Mouse (Mus musculus): ENCODE results near the gene Kiss1. TPM values are rescaled to one million over a fixed set of nuclear protein-coding genes. Genes with fewer than 3 reads are reported as not detected.

The Kiss1 gene
- polyA plus RNA-seq, 1 experiment, result 0.56 TPM

DNA sequence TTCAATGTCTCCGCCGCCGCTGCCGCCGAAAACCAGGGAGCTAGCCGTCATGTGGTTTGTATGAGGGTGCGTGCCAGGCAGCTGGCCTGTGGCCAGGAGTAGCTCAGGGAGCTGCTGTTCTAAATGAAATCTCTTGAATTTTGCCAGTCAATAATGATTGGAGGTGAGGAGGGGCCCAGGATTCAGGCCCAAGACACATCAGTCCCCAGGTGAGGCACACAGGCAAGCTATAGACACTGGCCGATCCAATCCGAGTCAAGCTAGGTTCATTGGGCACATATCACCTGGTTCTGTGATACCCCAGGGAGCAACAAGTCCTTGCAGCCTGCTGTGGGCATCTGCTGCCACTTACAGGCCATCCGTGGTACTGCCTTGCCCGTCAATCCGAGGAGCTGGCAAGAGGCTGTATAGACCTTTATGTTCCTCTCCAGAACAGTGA, 31.7 kb downstream of the Kiss1 start:
- no peaks in the 10 kb centered on the region for H3K4me1 ChIP-seq (ENCODE audit: control insufficient read depth, insufficient read depth, low read length)
- TF ChIP-seq POLR2A (IDR thresholded peaks at IDR 0.05; ENCODE audit: borderline replicate concordance, extremely low read depth, low read depth, low read length) (no peak), CTCF (IDR thresholded peaks at IDR 0.05; ENCODE audit: insufficient read depth, low read length) (peak; percentile 99)
- WGBS, result 37% methylated on average over 12 of the region's 12 CpGs
- DNase-seq, result peak; percentile 81
- no peak overlapping the region for H3K4me3 ChIP-seq (replicated peaks; ENCODE audit: extremely low read depth, low read depth, low read length)

GRCm38 (mm10) chr1:133355469-133355868, 33.8 kb downstream of the Kiss1 start:
- Histone ChIP-seq H3K4me1 (ENCODE audit: control insufficient read depth, insufficient read depth, low read length) (no peaks in the 10 kb centered on the region), H3K4me3 (replicated peaks; ENCODE audit: extremely low read depth, low read depth, low read length) (no peak overlapping the region)
- TF ChIP-seq CTCF (IDR thresholded peaks at IDR 0.05; ENCODE audit: insufficient read depth, low read length), result no peak
- no peak for TF ChIP-seq POLR2A (IDR thresholded peaks at IDR 0.05; ENCODE audit: borderline replicate concordance, extremely low read depth, low read depth, low read length)
- no peak for DNase-seq
- WGBS, result 49% methylated on average over 5 of the region's 5 CpGs

GRCm38 (mm10) chr1:133355912-133356311, 34.2 kb downstream of the Kiss1 start:
- no peak for TF ChIP-seq POLR2A (IDR thresholded peaks at IDR 0.05; ENCODE audit: borderline replicate concordance, extremely low read depth, low read depth, low read length)
- TF ChIP-seq CTCF (IDR thresholded peaks at IDR 0.05; ENCODE audit: insufficient read depth, low read length), result no peak
- DNase-seq, result no peak
- 56% methylated on average over 15 of the region's 15 CpGs for WGBS
- Histone ChIP-seq H3K4me3 (replicated peaks; ENCODE audit: extremely low read depth, low read depth, low read length) (no peak overlapping the region), H3K4me1 (ENCODE audit: control insufficient read depth, insufficient read depth, low read length) (no peaks in the 10 kb centered on the region)

GRCm38 (mm10) chr1:133356330-133356729, 34.7 kb downstream of the Kiss1 start:
- 58% methylated on average over 8 of the region's 8 CpGs for WGBS
- Histone ChIP-seq H3K4me1 (ENCODE audit: control insufficient read depth, insufficient read depth, low read length) (no peaks in the 10 kb centered on the region), H3K4me3 (replicated peaks; ENCODE audit: extremely low read depth, low read depth, low read length) (no peak overlapping the region)
- DNase-seq, result no peak
- TF ChIP-seq CTCF (IDR thresholded peaks at IDR 0.05; ENCODE audit: insufficient read depth, low read length) (no peak), POLR2A (IDR thresholded peaks at IDR 0.05; ENCODE audit: borderline replicate concordance, extremely low read depth, low read depth, low read length) (no peak)

GRCm38 (mm10) chr1:133361006-133361405, 39.3 kb downstream of the Kiss1 start:
- no peak for DNase-seq
- 87% methylated on average over 6 of the region's 6 CpGs for WGBS
- Histone ChIP-seq H3K4me3 (replicated peaks; ENCODE audit: extremely low read depth, low read depth, low read length) (no peak overlapping the region), H3K4me1 (ENCODE audit: control insufficient read depth, insufficient read depth, low read length) (no peaks in the 10 kb centered on the region)
- TF ChIP-seq CTCF (IDR thresholded peaks at IDR 0.05; ENCODE audit: insufficient read depth, low read length), result no peak
- TF ChIP-seq POLR2A (IDR thresholded peaks at IDR 0.05; ENCODE audit: borderline replicate concordance, extremely low read depth, low read depth, low read length), result no peak

DNA sequence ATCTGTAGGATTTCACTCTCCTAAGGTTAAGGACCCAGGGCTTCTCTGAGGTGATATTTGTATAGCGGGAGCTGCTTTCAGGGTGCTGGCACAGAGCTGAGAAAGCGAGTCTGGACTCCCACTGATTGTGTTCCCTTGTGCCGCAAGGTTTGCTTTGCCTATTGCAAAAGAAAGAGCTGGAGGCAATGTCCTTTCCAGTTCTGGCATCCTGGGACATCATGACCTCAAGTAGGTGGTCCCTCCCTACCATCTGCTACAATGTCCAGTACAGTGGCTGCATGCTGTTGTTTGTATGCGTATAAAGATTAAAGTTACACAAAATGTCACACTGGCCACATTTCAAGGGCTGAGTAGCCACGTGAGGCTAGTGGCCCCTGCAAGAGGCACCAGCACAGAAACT, 40.4 kb downstream of the Kiss1 start:
- Histone ChIP-seq H3K4me1 (ENCODE audit: control insufficient read depth, insufficient read depth, low read length) (no peaks in the 10 kb centered on the region), H3K4me3 (replicated peaks; ENCODE audit: extremely low read depth, low read depth, low read length) (no peak overlapping the region)
- no peak for DNase-seq
- TF ChIP-seq CTCF (IDR thresholded peaks at IDR 0.05; ENCODE audit: insufficient read depth, low read length) (no peak), POLR2A (IDR thresholded peaks at IDR 0.05; ENCODE audit: borderline replicate concordance, extremely low read depth, low read depth, low read length) (no peak)
- WGBS, result 89% methylated on average over 5 of the region's 5 CpGs

DNA sequence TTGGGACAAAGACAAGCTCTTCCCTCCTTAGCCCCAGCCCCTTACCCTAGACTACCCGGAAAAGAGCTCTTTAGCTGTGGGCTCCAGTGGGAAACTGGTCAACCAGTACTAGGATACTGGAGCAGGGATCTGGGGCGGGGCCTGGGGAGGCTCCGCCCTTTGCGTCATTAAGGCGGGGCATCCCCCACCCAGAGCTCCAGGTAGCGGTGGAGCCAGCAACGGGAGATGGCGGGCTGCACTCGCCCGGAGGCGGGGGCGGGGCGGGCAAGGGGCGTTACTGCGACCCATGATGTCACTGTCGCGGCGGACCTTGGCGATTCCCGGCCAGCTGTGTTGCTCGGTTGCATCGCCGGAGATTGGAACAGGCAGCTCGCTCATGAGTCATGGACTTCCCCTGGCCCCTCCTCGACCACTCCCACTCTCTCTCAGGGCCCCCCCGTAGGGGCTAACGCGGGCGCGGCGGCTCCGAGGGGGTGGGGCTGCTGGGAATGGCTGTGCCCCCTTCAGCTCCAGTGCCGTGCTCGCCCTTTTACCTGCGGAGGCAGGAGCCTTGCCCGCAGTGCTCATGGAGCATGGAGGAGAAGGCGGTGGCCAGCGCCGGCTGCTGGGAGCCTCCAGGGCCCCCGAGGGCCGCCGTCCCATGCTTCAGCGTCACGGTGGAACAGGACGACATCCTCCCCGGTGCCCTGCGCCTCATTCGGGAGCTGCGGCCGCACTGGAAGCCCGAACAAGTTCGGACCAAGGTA, 41.8 kb downstream of the Kiss1 start, which contains the start of gene Etnk2:
Etnk2 (plus strand) TSS at position 297 of the 746 bp plus-strand sequence.
- under 1% methylated on average over 52 of the region's 52 CpGs for WGBS
- H3K4me3 ChIP-seq (replicated peaks; ENCODE audit: extremely low read depth, low read depth, low read length), result peak within 1 kb of the TSS; percentile 45
- H3K4me1 ChIP-seq (ENCODE audit: control insufficient read depth, insufficient read depth, low read length), result no peaks in the 10 kb centered on the region
- TF ChIP-seq CTCF (IDR thresholded peaks at IDR 0.05; ENCODE audit: insufficient read depth, low read length) (no peak), POLR2A (IDR thresholded peaks at IDR 0.05; ENCODE audit: borderline replicate concordance, extremely low read depth, low read depth, low read length) (no peak)
- DNase-seq, result peak; percentile 68

DNA sequence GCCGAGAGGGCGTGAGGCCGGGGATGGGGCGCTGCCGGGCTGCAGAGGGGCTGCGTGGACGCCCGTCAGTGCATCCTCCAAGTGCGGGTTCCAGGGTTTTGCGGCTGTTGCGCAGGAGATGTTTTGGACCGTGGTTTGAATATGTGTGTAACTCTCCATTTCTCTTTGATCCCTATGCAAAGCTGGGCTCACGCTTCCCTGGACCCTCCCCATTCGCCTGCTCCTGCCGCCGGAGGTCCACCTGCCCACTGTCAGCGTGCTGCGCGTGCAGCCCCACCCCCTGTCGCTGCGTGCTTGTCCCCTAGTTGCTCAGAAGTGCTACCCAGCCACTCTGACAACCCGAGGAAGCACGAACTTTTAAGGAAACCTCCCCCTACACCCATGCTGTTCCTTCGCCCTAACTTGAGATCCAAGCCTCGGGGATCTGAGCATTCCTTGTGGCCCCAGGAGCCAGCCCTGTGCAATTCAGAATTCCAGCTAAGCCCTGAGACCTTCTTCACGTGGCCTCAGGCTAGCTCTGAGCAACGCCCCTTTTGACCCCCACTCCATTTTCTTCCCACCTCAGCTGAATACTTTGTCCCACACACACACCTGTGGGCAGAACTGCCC, 42.5 kb downstream of the Kiss1 start:
- Histone ChIP-seq H3K4me1 (ENCODE audit: control insufficient read depth, insufficient read depth, low read length) (no peaks in the 10 kb centered on the region), H3K4me3 (replicated peaks; ENCODE audit: extremely low read depth, low read depth, low read length) (no peak overlapping the region)
- DNase-seq, result no peak
- 8% methylated on average over 27 of the region's 27 CpGs for WGBS
- TF ChIP-seq CTCF (IDR thresholded peaks at IDR 0.05; ENCODE audit: insufficient read depth, low read length), result no peak
- no peak for TF ChIP-seq POLR2A (IDR thresholded peaks at IDR 0.05; ENCODE audit: borderline replicate concordance, extremely low read depth, low read depth, low read length)

- WGBS, result 73% methylated on average over 2 of the region's 2 CpGs
- no peak for DNase-seq
- TF ChIP-seq POLR2A (IDR thresholded peaks at IDR 0.05; ENCODE audit: borderline replicate concordance, extremely low read depth, low read depth, low read length), result no peak
- no peak for TF ChIP-seq CTCF (IDR thresholded peaks at IDR 0.05; ENCODE audit: insufficient read depth, low read length)
- Histone ChIP-seq H3K4me3 (replicated peaks; ENCODE audit: extremely low read depth, low read depth, low read length) (no peak overlapping the region), H3K4me1 (ENCODE audit: control insufficient read depth, insufficient read depth, low read length) (no peaks in the 10 kb centered on the region)
Observed at GRCm38 (mm10) chr1:133364890-133365289, 43.2 kb downstream of the Kiss1 start.

Measured in lung, adult 2 months (tissue).